Mouse (Mus musculus) heart, postnatal 0 days (tissue): ENCODE data around the gene Acacb.

Source experiments
- CTCF ChIP-seq: IDR thresholded peaks from 2 replicates; pipeline ENCODE4 v1.5.1; 2016; ENCODE audit warnings: antibody characterized with exemption, control low read depth, low read depth
- EP300 ChIP-seq: IDR thresholded peaks from 2 replicates; pipeline ENCODE4 v1.6.1; 2016; ENCODE audit warnings: antibody characterized with exemption, low read depth

DNA sequence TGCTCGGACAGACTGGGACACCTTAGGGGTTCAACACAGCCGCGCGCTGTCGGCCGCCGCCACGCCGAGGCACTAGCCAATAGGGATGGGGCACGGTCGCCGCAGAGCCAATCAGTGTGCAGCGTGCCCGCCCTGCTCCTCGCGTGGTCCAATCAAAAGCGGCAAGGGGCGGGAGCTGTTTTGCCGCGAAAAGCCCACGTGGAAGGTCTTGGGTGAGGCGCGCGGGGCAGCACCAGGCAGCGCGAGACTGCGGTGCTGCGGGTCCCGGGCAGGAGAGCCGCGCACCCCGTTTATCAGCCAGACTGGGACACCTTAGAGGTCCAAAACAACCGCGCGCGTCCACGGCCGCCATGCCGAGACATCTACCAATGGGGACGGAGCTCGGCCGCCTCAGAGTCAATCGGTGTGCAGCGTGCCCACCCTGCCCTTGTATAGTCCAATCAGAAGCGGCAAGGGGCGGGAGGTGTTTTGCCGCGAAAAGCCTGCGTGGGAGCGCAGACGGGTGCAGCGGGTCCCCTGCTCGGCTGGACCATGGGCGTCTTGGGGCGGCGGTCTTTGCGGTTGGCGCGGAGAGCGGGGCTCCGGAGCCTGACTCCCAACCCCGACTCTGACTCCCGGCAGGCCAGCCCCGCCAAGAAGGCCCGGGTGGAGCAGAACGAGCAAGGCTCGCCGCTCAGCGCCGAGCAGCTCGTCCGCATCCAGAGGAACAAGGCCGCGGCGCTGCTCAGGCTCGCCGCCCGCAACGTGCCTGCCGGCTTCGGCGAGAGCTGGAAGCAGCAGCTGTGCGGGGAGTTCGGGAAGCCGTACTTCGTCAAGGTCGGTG lies 15.4 kb upstream of the Acacb start:
- TF ChIP-seq CTCF (no peak), EP300 (peak; percentile 92)
